Mouse (Mus musculus) midbrain, embryonic 14.5 days (tissue): ENCODE measurements around the gene Elovl5. TPM values are rescaled to one million over a fixed set of nuclear protein-coding genes. Genes with fewer than 3 reads are reported as not detected.

Source experiments
- ATAC-seq: fragments of 200-750 bp; cut with Nextera tagmentation; 2 replicates; pipeline ENCODE4 v1.8.0; 2017; ENCODE audit warnings: moderate number of reproducible peaks, moderate library complexity; ENCODE audit not compliant: low FRiP score, low TSS enrichment
- DNase-seq: peaks from one replicate; pipeline ENCODE4 v3.0.0-alpha.2; 2015
- H3K27ac ChIP-seq: fragments of 300-500 bp; sonication (generic); replicated peaks from 2 replicates; pipeline ENCODE4 v1.5.1; 2014; ENCODE audit warnings: mild to moderate bottlenecking, low read depth, low read length, moderate library complexity
- H3K27me3 ChIP-seq: fragments of 300-500 bp; sonication (generic); 2 replicates; pipeline ENCODE4 v1.6.1; 2014; ENCODE audit warnings: low read length, control low read depth, mixed read lengths; ENCODE audit not compliant: control insufficient read depth, insufficient read depth
- H3K36me3 ChIP-seq: fragments of 300-500 bp; sonication (generic); 2 replicates; pipeline ENCODE4 v1.6.1; 2014; ENCODE audit warnings: low read length, control low read depth; ENCODE audit not compliant: control insufficient read depth, insufficient read depth
- H3K4me1 ChIP-seq: fragments of 300-500 bp; sonication (generic); 2 replicates; pipeline ENCODE4 v1.6.1; 2014; ENCODE audit warnings: mild to moderate bottlenecking, antibody characterized with exemption, low read length, control low read depth; ENCODE audit not compliant: control insufficient read depth, insufficient read depth
- H3K4me2 ChIP-seq: fragments of 300-500 bp; sonication (generic); 2 replicates; pipeline ENCODE4 v1.6.1; 2014; ENCODE audit warnings: mild to moderate bottlenecking, low read length, moderate library complexity
- H3K4me3 ChIP-seq: fragments of 300-500 bp; sonication (generic); replicated peaks from 2 replicates; pipeline ENCODE4 v1.5.1; 2014; ENCODE audit warnings: low read depth, low read length
- H3K9ac ChIP-seq: fragments of 300-500 bp; sonication (generic); replicated peaks from 2 replicates; pipeline ENCODE4 v1.6.1; 2014; ENCODE audit warnings: mild to moderate bottlenecking, low read length, moderate library complexity
- H3K9me3 ChIP-seq: fragments of 300-500 bp; sonication (generic); 2 replicates; pipeline ENCODE4 v1.6.1; 2016; ENCODE audit warnings: low read length, control low read depth, mixed read lengths; ENCODE audit not compliant: control insufficient read depth
- WGBS: fragments of 180-500 bp; shearing (Covaris S2); extraction: QIAGEN DNeasy Blood & Tissue Kit; methylation state at CpG from one replicate; pipeline ENCODE4 v1.1.7; 2014; 5-methylcytosine and 5-hydroxymethylcytosine counted together
- polyA plus RNA-seq: library from polyadenylated mRNA; unstranded; fragments of >200 nt; fragmentation: Nextera tagmentation; extraction: Ambion mirVana; gene quantifications from 2 replicates; pipeline ENCODE4 v1.2.1, GENCODE M21; 2014

Gene Elovl5
- polyA plus RNA-seq, 1 experiment from 2014 or later: 71.4 TPM

- Histone ChIP-seq H3K9ac (no peak overlapping the region), H3K27ac (no peak overlapping the region), H3K9me3 (no peaks in the 10 kb centered on the region), H3K36me3 (no peaks in the 10 kb centered on the region), H3K4me1 (no peaks in the 10 kb centered on the region), H3K4me3 (no peak overlapping the region), H3K4me2 (no peak overlapping the region), H3K27me3 (no peaks in the 10 kb centered on the region)
- DNase-seq (no peak), ATAC-seq (no peak)
- 93% methylated on average over 3 of the region's 3 CpGs for WGBS
Observed at GRCm38 (mm10) chr9:77944195-77944594, 27.0 kb downstream of the Elovl5 start.

- H3K4me3 ChIP-seq: no peak overlapping the region
- H3K36me3 ChIP-seq: no peaks in the 10 kb centered on the region
- H3K27ac ChIP-seq: no peak overlapping the region
- no peak overlapping the region for H3K4me2 ChIP-seq
- H3K27me3 ChIP-seq: no peaks in the 10 kb centered on the region
- peaks cover 5% of the 10 kb centered on the region; the same call in 1 of the 2 replicates for H3K4me1 ChIP-seq
- DNase-seq (no peak), ATAC-seq (no peak)
- WGBS: 89% methylated on average over 6 of the region's 6 CpGs
- no peaks in the 10 kb centered on the region for H3K9me3 ChIP-seq
- no peak overlapping the region for H3K9ac ChIP-seq
Observed at GRCm38 (mm10) chr9:77945792-77946666, 28.9 kb downstream of the Elovl5 start.

- H3K36me3 ChIP-seq: no peaks in the 10 kb centered on the region
- H3K27ac ChIP-seq: no peak overlapping the region
- DNase-seq: no peak
- no peaks in the 10 kb centered on the region for H3K9me3 ChIP-seq
- no peak for ATAC-seq
- peaks cover 10% of the 10 kb centered on the region; the same call in 1 of the 2 replicates for H3K4me1 ChIP-seq
- H3K27me3 ChIP-seq: no peaks in the 10 kb centered on the region
- H3K9ac ChIP-seq: no peak overlapping the region
- H3K4me2 ChIP-seq: no peak overlapping the region
- WGBS: 94% methylated on average over 2 of the region's 2 CpGs
- H3K4me3 ChIP-seq: no peak overlapping the region
Observed at GRCm38 (mm10) chr9:77948214-77948613, 31.1 kb downstream of the Elovl5 start.

GRCm38 (mm10) chr9:77949753-77950268, 32.6 kb downstream of the Elovl5 start:
- no peak for ATAC-seq
- Histone ChIP-seq H3K27ac (no peak overlapping the region; the same call in 1 of the 2 replicates), H3K4me3 (no peak overlapping the region), H3K4me2 (no peak overlapping the region), H3K27me3 (no peaks in the 10 kb centered on the region), H3K4me1 (peaks cover 10% of the 10 kb centered on the region; the same call in 1 of the 2 replicates), H3K36me3 (no peaks in the 10 kb centered on the region), H3K9me3 (no peaks in the 10 kb centered on the region), H3K9ac (no peak overlapping the region)
- DNase-seq: no peak
- WGBS: 39% methylated on average over 7 of the region's 7 CpGs

GRCm38 (mm10) chr9:77950841-77951475, 33.8 kb downstream of the Elovl5 start:
- H3K9ac ChIP-seq: no peak overlapping the region

GRCm38 (mm10) chr9:77951971-77952370, 34.8 kb downstream of the Elovl5 start:
- WGBS: 69% methylated on average over 7 of the region's 7 CpGs
- ATAC-seq: no peak
- Histone ChIP-seq H3K27ac (no peak overlapping the region), H3K36me3 (no peaks in the 10 kb centered on the region), H3K4me1 (peaks cover 10% of the 10 kb centered on the region; the same call in 1 of the 2 replicates), H3K4me2 (no peak overlapping the region), H3K9ac (no peak overlapping the region), H3K9me3 (no peaks in the 10 kb centered on the region), H3K27me3 (no peaks in the 10 kb centered on the region), H3K4me3 (no peak overlapping the region)
- no peak for DNase-seq

More at GRCm38 (mm10) chr9:77950841-77951475, 33.8 kb downstream of the Elovl5 start:
- no peak overlapping the region for H3K4me3 ChIP-seq
- H3K27me3 ChIP-seq: no peaks in the 10 kb centered on the region
- no peak overlapping the region for H3K4me2 ChIP-seq
- 86% methylated on average over 7 of the region's 7 CpGs for WGBS
- no peaks in the 10 kb centered on the region for H3K36me3 ChIP-seq
- peaks cover 10% of the 10 kb centered on the region; the same call in 1 of the 2 replicates for H3K4me1 ChIP-seq
- ATAC-seq (no peak), DNase-seq (no peak)
- no peak overlapping the region for H3K27ac ChIP-seq
- H3K9me3 ChIP-seq: no peaks in the 10 kb centered on the region

- Histone ChIP-seq H3K9me3 (no peaks in the 10 kb centered on the region), H3K9ac (no peak overlapping the region), H3K4me3 (no peak overlapping the region), H3K4me2 (no peak overlapping the region), H3K4me1 (peaks cover 10% of the 10 kb centered on the region; the same call in 1 of the 2 replicates), H3K27me3 (no peaks in the 10 kb centered on the region), H3K27ac (no peak overlapping the region), H3K36me3 (no peaks in the 10 kb centered on the region; the same call in 1 of the 2 replicates)
- 85% methylated on average over 8 of the region's 8 CpGs for WGBS
- DNase-seq (no peak), ATAC-seq (no peak)
Observed at GRCm38 (mm10) chr9:77953053-77953452, 35.9 kb downstream of the Elovl5 start.

- no peak overlapping the region for H3K27ac ChIP-seq
- 92% methylated on average over 7 of the region's 7 CpGs for WGBS
- H3K27me3 ChIP-seq: no peaks in the 10 kb centered on the region
- H3K4me2 ChIP-seq: no peak overlapping the region
- H3K36me3 ChIP-seq: no peaks in the 10 kb centered on the region; the same call in 1 of the 2 replicates
- H3K9me3 ChIP-seq: no peaks in the 10 kb centered on the region
- H3K9ac ChIP-seq: no peak overlapping the region
- no peak for ATAC-seq
- H3K4me1 ChIP-seq: peaks cover 10% of the 10 kb centered on the region; the same call in 1 of the 2 replicates
- H3K4me3 ChIP-seq: no peak overlapping the region
- no peak for DNase-seq
Observed at GRCm38 (mm10) chr9:77954496-77954895, 37.3 kb downstream of the Elovl5 start.
